Mouse (Mus musculus): Measurements from ENCODE around the gene L2hgdh. TPM values are rescaled to one million over a fixed set of nuclear protein-coding genes. Genes with fewer than 3 reads are reported as not detected.

L2hgdh gene
- polyA plus RNA-seq, 1 experiment from 2014 or later = 17.3 TPM

- DNase-seq (ENCODE audit: low spot score) (no peak), ATAC-seq (replicated peaks; ENCODE audit: insufficient number of reproducible peaks, low FRiP score, low TSS enrichment, low read depth) (no peak)
- no peaks in the 10 kb centered on the region for H3K9me3 ChIP-seq (replicated peaks; ENCODE audit: control insufficient read depth, low read length)
- no peaks in the 10 kb centered on the region for H3K36me3 ChIP-seq (replicated peaks; ENCODE audit: control insufficient read depth, insufficient read depth, low read depth, low read length)
- 57% methylated on average over 6 of the region's 6 CpGs for WGBS
- no peaks in the 10 kb centered on the region for H3K4me1 ChIP-seq (ENCODE audit: control insufficient read depth, insufficient read depth, low read length)
- no peak overlapping the region for H3K4me3 ChIP-seq (ENCODE audit: low read depth, low read length)
- no peaks in the 10 kb centered on the region for H3K27me3 ChIP-seq (ENCODE audit: control insufficient read depth, insufficient read depth, low read length)
- H3K9ac ChIP-seq (replicated peaks; ENCODE audit: low read length) = no peak overlapping the region
- H3K27ac ChIP-seq (replicated peaks; ENCODE audit: low read depth, low read length) = no peak overlapping the region
- H3K4me2 ChIP-seq (ENCODE audit: low read depth, low read length) = no peak overlapping the region
Observed at GRCm38 (mm10) chr12:69760014-69760413, 35.3 kb upstream of the L2hgdh start.

- 51% methylated on average over 7 of the region's 7 CpGs for WGBS
- Histone ChIP-seq H3K27me3 (ENCODE audit: control insufficient read depth, insufficient read depth, low read length) (no peaks in the 10 kb centered on the region), H3K9ac (replicated peaks; ENCODE audit: low read length) (no peak overlapping the region), H3K4me3 (ENCODE audit: low read depth, low read length) (no peak overlapping the region), H3K27ac (replicated peaks; ENCODE audit: low read depth, low read length) (no peak overlapping the region), H3K9me3 (replicated peaks; ENCODE audit: control insufficient read depth, low read length) (no peaks in the 10 kb centered on the region), H3K36me3 (replicated peaks; ENCODE audit: control insufficient read depth, insufficient read depth, low read depth, low read length) (no peaks in the 10 kb centered on the region), H3K4me1 (ENCODE audit: control insufficient read depth, insufficient read depth, low read length) (no peaks in the 10 kb centered on the region), H3K4me2 (ENCODE audit: low read depth, low read length) (no peak overlapping the region)
- DNase-seq (ENCODE audit: low spot score) (no peak), ATAC-seq (replicated peaks; ENCODE audit: insufficient number of reproducible peaks, low FRiP score, low TSS enrichment, low read depth) (no peak)
Observed at GRCm38 (mm10) chr12:69759267-69759885, 34.7 kb upstream of the L2hgdh start.

- ATAC-seq (replicated peaks; ENCODE audit: insufficient number of reproducible peaks, low FRiP score, low TSS enrichment, low read depth) = 0 out of 2 replicates have a peak, but pooled peaks have one; percentile 66
- DNase-seq (ENCODE audit: low spot score) = peak; percentile 56
- no peaks in the 10 kb centered on the region for H3K4me1 ChIP-seq (ENCODE audit: control insufficient read depth, insufficient read depth, low read length)
- H3K4me3 ChIP-seq (ENCODE audit: low read depth, low read length) = no peak overlapping the region
- no peaks in the 10 kb centered on the region for H3K9me3 ChIP-seq (replicated peaks; ENCODE audit: control insufficient read depth, low read length)
- no peaks in the 10 kb centered on the region for H3K27me3 ChIP-seq (ENCODE audit: control insufficient read depth, insufficient read depth, low read length)
- H3K36me3 ChIP-seq (replicated peaks; ENCODE audit: control insufficient read depth, insufficient read depth, low read depth, low read length) = no peaks in the 10 kb centered on the region
- H3K4me2 ChIP-seq (ENCODE audit: low read depth, low read length) = peak overlapping the region; percentile 35
- H3K9ac ChIP-seq (replicated peaks; ENCODE audit: low read length) = peak overlapping the region; percentile 38; the same call in 1 of the 2 replicates
- no peak overlapping the region for H3K27ac ChIP-seq (replicated peaks; ENCODE audit: low read depth, low read length)
- WGBS = 9% methylated on average over 22 of the region's 22 CpGs
Observed at GRCm38 (mm10) chr12:69758221-69759185, 33.8 kb upstream of the L2hgdh start.

GRCm38 (mm10) chr12:69757418-69758141 is 32.9 kb upstream of the L2hgdh start:
- Histone ChIP-seq H3K9me3 (replicated peaks; ENCODE audit: control insufficient read depth, low read length) (no peaks in the 10 kb centered on the region), H3K36me3 (replicated peaks; ENCODE audit: control insufficient read depth, insufficient read depth, low read depth, low read length) (no peaks in the 10 kb centered on the region), H3K27me3 (ENCODE audit: control insufficient read depth, insufficient read depth, low read length) (no peaks in the 10 kb centered on the region), H3K9ac (replicated peaks; ENCODE audit: low read length) (no peak overlapping the region), H3K4me2 (ENCODE audit: low read depth, low read length) (no peak overlapping the region), H3K4me1 (ENCODE audit: control insufficient read depth, insufficient read depth, low read length) (no peaks in the 10 kb centered on the region), H3K4me3 (ENCODE audit: low read depth, low read length) (no peak overlapping the region), H3K27ac (replicated peaks; ENCODE audit: low read depth, low read length) (no peak overlapping the region)
- ATAC-seq (replicated peaks; ENCODE audit: insufficient number of reproducible peaks, low FRiP score, low TSS enrichment, low read depth) (peak; percentile 88), DNase-seq (ENCODE audit: low spot score) (peak; percentile 77)
- 16% methylated on average over 22 of the region's 22 CpGs for WGBS

GRCm38 (mm10) chr12:69756015-69756414 is 31.3 kb upstream of the L2hgdh start:
- DNase-seq (ENCODE audit: low spot score) (no peak), ATAC-seq (replicated peaks; ENCODE audit: insufficient number of reproducible peaks, low FRiP score, low TSS enrichment, low read depth) (no peak)
- no peaks in the 10 kb centered on the region for H3K4me1 ChIP-seq (ENCODE audit: control insufficient read depth, insufficient read depth, low read length)
- 83% methylated on average over 5 of the region's 5 CpGs for WGBS
- H3K27me3 ChIP-seq (ENCODE audit: control insufficient read depth, insufficient read depth, low read length) = no peaks in the 10 kb centered on the region
- no peak overlapping the region for H3K4me3 ChIP-seq (ENCODE audit: low read depth, low read length)
- H3K9ac ChIP-seq (replicated peaks; ENCODE audit: low read length) = no peak overlapping the region
- H3K27ac ChIP-seq (replicated peaks; ENCODE audit: low read depth, low read length) = no peak overlapping the region
- no peaks in the 10 kb centered on the region for H3K9me3 ChIP-seq (replicated peaks; ENCODE audit: control insufficient read depth, low read length)
- H3K4me2 ChIP-seq (ENCODE audit: low read depth, low read length) = no peak overlapping the region
- no peaks in the 10 kb centered on the region for H3K36me3 ChIP-seq (replicated peaks; ENCODE audit: control insufficient read depth, insufficient read depth, low read depth, low read length)

GRCm38 (mm10) chr12:69753936-69754335 is 29.3 kb upstream of the L2hgdh start:
- Histone ChIP-seq H3K9me3 (replicated peaks; ENCODE audit: control insufficient read depth, low read length) (no peaks in the 10 kb centered on the region), H3K4me1 (ENCODE audit: control insufficient read depth, insufficient read depth, low read length) (no peaks in the 10 kb centered on the region), H3K27me3 (ENCODE audit: control insufficient read depth, insufficient read depth, low read length) (no peaks in the 10 kb centered on the region), H3K4me2 (ENCODE audit: low read depth, low read length) (no peak overlapping the region), H3K27ac (replicated peaks; ENCODE audit: low read depth, low read length) (no peak overlapping the region), H3K9ac (replicated peaks; ENCODE audit: low read length) (no peak overlapping the region), H3K36me3 (replicated peaks; ENCODE audit: control insufficient read depth, insufficient read depth, low read depth, low read length) (no peaks in the 10 kb centered on the region), H3K4me3 (ENCODE audit: low read depth, low read length) (no peak overlapping the region)
- WGBS = 75% methylated on average over 5 of the region's 5 CpGs
- DNase-seq (ENCODE audit: low spot score) (no peak), ATAC-seq (replicated peaks; ENCODE audit: insufficient number of reproducible peaks, low FRiP score, low TSS enrichment, low read depth) (no peak)

GRCm38 (mm10) chr12:69751864-69752341 is 27.2 kb upstream of the L2hgdh start:
- Histone ChIP-seq H3K9ac (replicated peaks; ENCODE audit: low read length) (peak overlapping the region; percentile 37; the same call in 1 of the 2 replicates), H3K36me3 (replicated peaks; ENCODE audit: control insufficient read depth, insufficient read depth, low read depth, low read length) (no peaks in the 10 kb centered on the region), H3K27ac (replicated peaks; ENCODE audit: low read depth, low read length) (0 out of 2 replicates have a peak overlapping the region, but pooled peaks have one; percentile 22), H3K4me2 (ENCODE audit: low read depth, low read length) (no peak overlapping the region), H3K9me3 (replicated peaks; ENCODE audit: control insufficient read depth, low read length) (no peaks in the 10 kb centered on the region), H3K4me1 (ENCODE audit: control insufficient read depth, insufficient read depth, low read length) (no peaks in the 10 kb centered on the region), H3K4me3 (ENCODE audit: low read depth, low read length) (no peak overlapping the region), H3K27me3 (ENCODE audit: control insufficient read depth, insufficient read depth, low read length) (no peaks in the 10 kb centered on the region)
- 14% methylated on average over 10 of the region's 10 CpGs for WGBS
- peak; percentile 39; the same call in 1 of the 2 replicates for ATAC-seq (replicated peaks; ENCODE audit: insufficient number of reproducible peaks, low FRiP score, low TSS enrichment, low read depth)
- DNase-seq (ENCODE audit: low spot score) = peak; percentile 74

Data from embryonic facial prominence, embryonic 11.5 days (tissue).